Mouse (Mus musculus): Measurements from ENCODE around the gene Prtn3. TPM values are rescaled to one million over a fixed set of nuclear protein-coding genes. Genes with fewer than 3 reads are reported as not detected.

Gene Prtn3
- polyA plus RNA-seq, 1 experiment from 2014 or later = 19.6 TPM

- peaks cover 7% of the 10 kb centered on the region; the same call in 1 of the 2 replicates for H3K36me3 ChIP-seq (ENCODE audit: control insufficient read depth, insufficient read depth, low read length)
- H3K4me3 ChIP-seq (ENCODE audit: low read depth, low read length) = peak overlapping the region; percentile 98
- H3K9ac ChIP-seq (ENCODE audit: low read length) = peak overlapping the region; percentile 95
- H3K27me3 ChIP-seq (ENCODE audit: control insufficient read depth, insufficient read depth, low read length) = peaks cover 8% of the 10 kb centered on the region
- ATAC-seq (ENCODE audit: insufficient number of reproducible peaks, low FRiP score, low TSS enrichment, low read depth) = peak; percentile 15; the same call in 1 of the 2 replicates
- peak overlapping the region; percentile 81 for H3K4me2 ChIP-seq (ENCODE audit: low read depth, severe bottlenecking)
- H3K9me3 ChIP-seq (ENCODE audit: control insufficient read depth, low read length) = peaks cover 2% of the 10 kb centered on the region; the same call in 1 of the 2 replicates
- peak; percentile 80 for DNase-seq (ENCODE audit: low spot score)
- H3K4me1 ChIP-seq (ENCODE audit: control insufficient read depth, insufficient read depth, low read length) = peaks cover 34% of the 10 kb centered on the region
- peak overlapping the region; percentile 91 for H3K27ac ChIP-seq (replicated peaks; ENCODE audit: low read depth, low read length)
- WGBS = under 1% methylated on average over 54 of the region's 54 CpGs
Measured at GRCm38 (mm10) chr10:79927324-79928029, 53.2 kb downstream of the Prtn3 start.

- H3K4me2 ChIP-seq (ENCODE audit: low read depth, severe bottlenecking) = peak overlapping the region; percentile 81
- H3K9ac ChIP-seq (ENCODE audit: low read length) = peak overlapping the region; percentile 95
- peaks cover 7% of the 10 kb centered on the region; the same call in 1 of the 2 replicates for H3K36me3 ChIP-seq (ENCODE audit: control insufficient read depth, insufficient read depth, low read length)
- H3K27me3 ChIP-seq (ENCODE audit: control insufficient read depth, insufficient read depth, low read length) = peaks cover 2% of the 10 kb centered on the region; the same call in 1 of the 2 replicates
- peak overlapping the region; percentile 98 for H3K4me3 ChIP-seq (ENCODE audit: low read depth, low read length)
- peaks cover 41% of the 10 kb centered on the region for H3K4me1 ChIP-seq (ENCODE audit: control insufficient read depth, insufficient read depth, low read length)
- DNase-seq (ENCODE audit: low spot score) = peak; percentile 76
- ATAC-seq (ENCODE audit: insufficient number of reproducible peaks, low FRiP score, low TSS enrichment, low read depth) = no peak
- WGBS = under 1% methylated on average over 28 of the region's 29 CpGs
- H3K27ac ChIP-seq (replicated peaks; ENCODE audit: low read depth, low read length) = peak overlapping the region; percentile 91
- no peaks in the 10 kb centered on the region for H3K9me3 ChIP-seq (ENCODE audit: control insufficient read depth, low read length)
Measured at GRCm38 (mm10) chr10:79928030-79928694, 53.9 kb downstream of the Prtn3 start.

- Histone ChIP-seq H3K27me3 (ENCODE audit: control insufficient read depth, insufficient read depth, low read length) (no peaks in the 10 kb centered on the region), H3K4me3 (ENCODE audit: low read depth, low read length) (peak overlapping the region; percentile 98), H3K36me3 (ENCODE audit: control insufficient read depth, insufficient read depth, low read length) (peaks cover 7% of the 10 kb centered on the region; the same call in 1 of the 2 replicates), H3K27ac (replicated peaks; ENCODE audit: low read depth, low read length) (peak overlapping the region; percentile 91), H3K4me1 (ENCODE audit: control insufficient read depth, insufficient read depth, low read length) (peaks cover 50% of the 10 kb centered on the region), H3K4me2 (ENCODE audit: low read depth, severe bottlenecking) (peak overlapping the region; percentile 81), H3K9me3 (ENCODE audit: control insufficient read depth, low read length) (no peaks in the 10 kb centered on the region), H3K9ac (ENCODE audit: low read length) (peak overlapping the region; percentile 60)
- 8% methylated on average over 9 of the region's 9 CpGs for WGBS
- DNase-seq (ENCODE audit: low spot score) (peak; percentile 57), ATAC-seq (ENCODE audit: insufficient number of reproducible peaks, low FRiP score, low TSS enrichment, low read depth) (no peak)
Measured at GRCm38 (mm10) chr10:79928907-79929701, 54.8 kb downstream of the Prtn3 start.

GRCm38 (mm10) chr10:79929967-79930825, 55.9 kb downstream of the Prtn3 start:
- Histone ChIP-seq H3K9me3 (ENCODE audit: control insufficient read depth, low read length) (no peaks in the 10 kb centered on the region), H3K9ac (ENCODE audit: low read length) (no peak overlapping the region), H3K27me3 (ENCODE audit: control insufficient read depth, insufficient read depth, low read length) (no peaks in the 10 kb centered on the region), H3K36me3 (ENCODE audit: control insufficient read depth, insufficient read depth, low read length) (peaks cover 12% of the 10 kb centered on the region), H3K4me2 (ENCODE audit: low read depth, severe bottlenecking) (peak overlapping the region; percentile 22; the same call in 1 of the 2 replicates), H3K4me3 (ENCODE audit: low read depth, low read length) (no peak overlapping the region), H3K27ac (replicated peaks; ENCODE audit: low read depth, low read length) (no peak overlapping the region), H3K4me1 (ENCODE audit: control insufficient read depth, insufficient read depth, low read length) (peaks cover 54% of the 10 kb centered on the region)
- 88% methylated on average over 18 of the region's 18 CpGs for WGBS
- DNase-seq (ENCODE audit: low spot score) (no peak), ATAC-seq (ENCODE audit: insufficient number of reproducible peaks, low FRiP score, low TSS enrichment, low read depth) (no peak)

- Histone ChIP-seq H3K27me3 (ENCODE audit: control insufficient read depth, insufficient read depth, low read length) (no peaks in the 10 kb centered on the region), H3K36me3 (ENCODE audit: control insufficient read depth, insufficient read depth, low read length) (peaks cover 12% of the 10 kb centered on the region), H3K9me3 (ENCODE audit: control insufficient read depth, low read length) (no peaks in the 10 kb centered on the region), H3K4me3 (ENCODE audit: low read depth, low read length) (no peak overlapping the region), H3K9ac (ENCODE audit: low read length) (no peak overlapping the region), H3K4me1 (ENCODE audit: control insufficient read depth, insufficient read depth, low read length) (peaks cover 54% of the 10 kb centered on the region), H3K4me2 (ENCODE audit: low read depth, severe bottlenecking) (0 out of 2 replicates have a peak overlapping the region, but pooled peaks have one; percentile 22), H3K27ac (replicated peaks; ENCODE audit: low read depth, low read length) (no peak overlapping the region)
- DNase-seq (ENCODE audit: low spot score) = no peak
- WGBS = 91% methylated on average over 16 of the region's 16 CpGs
- ATAC-seq (ENCODE audit: insufficient number of reproducible peaks, low FRiP score, low TSS enrichment, low read depth) = no peak
Measured at GRCm38 (mm10) chr10:79930826-79931186, 56.5 kb downstream of the Prtn3 start.

GRCm38 (mm10) chr10:79931797-79932196, 57.5 kb downstream of the Prtn3 start:
- no peak overlapping the region for H3K4me2 ChIP-seq (ENCODE audit: low read depth, severe bottlenecking)
- H3K27me3 ChIP-seq (ENCODE audit: control insufficient read depth, insufficient read depth, low read length) = no peaks in the 10 kb centered on the region
- H3K9ac ChIP-seq (ENCODE audit: low read length) = no peak overlapping the region; the same call in 1 of the 2 replicates
- no peak overlapping the region for H3K4me3 ChIP-seq (ENCODE audit: low read depth, low read length)
- WGBS = 77% methylated on average over 9 of the region's 9 CpGs
- DNase-seq (ENCODE audit: low spot score) = no peak
- peaks cover 49% of the 10 kb centered on the region for H3K4me1 ChIP-seq (ENCODE audit: control insufficient read depth, insufficient read depth, low read length)
- H3K9me3 ChIP-seq (ENCODE audit: control insufficient read depth, low read length) = no peaks in the 10 kb centered on the region
- ATAC-seq (ENCODE audit: insufficient number of reproducible peaks, low FRiP score, low TSS enrichment, low read depth) = no peak
- peak overlapping the region; percentile 64; the same call in 1 of the 2 replicates for H3K27ac ChIP-seq (replicated peaks; ENCODE audit: low read depth, low read length)
- peaks cover 15% of the 10 kb centered on the region for H3K36me3 ChIP-seq (ENCODE audit: control insufficient read depth, insufficient read depth, low read length)

- DNase-seq (ENCODE audit: low spot score) = peak; percentile 81
- 2% methylated on average over 8 of the region's 8 CpGs for WGBS
- Histone ChIP-seq H3K9me3 (ENCODE audit: control insufficient read depth, low read length) (no peaks in the 10 kb centered on the region), H3K4me2 (ENCODE audit: low read depth, severe bottlenecking) (peak overlapping the region; percentile 19), H3K36me3 (ENCODE audit: control insufficient read depth, insufficient read depth, low read length) (peaks cover 16% of the 10 kb centered on the region), H3K27ac (replicated peaks; ENCODE audit: low read depth, low read length) (peak overlapping the region; percentile 64), H3K4me3 (ENCODE audit: low read depth, low read length) (peak overlapping the region; percentile 14), H3K4me1 (ENCODE audit: control insufficient read depth, insufficient read depth, low read length) (peaks cover 49% of the 10 kb centered on the region), H3K9ac (ENCODE audit: low read length) (peak overlapping the region; percentile 37; the same call in 1 of the 2 replicates), H3K27me3 (ENCODE audit: control insufficient read depth, insufficient read depth, low read length) (no peaks in the 10 kb centered on the region)
- ATAC-seq (ENCODE audit: insufficient number of reproducible peaks, low FRiP score, low TSS enrichment, low read depth) = no peak
Measured at GRCm38 (mm10) chr10:79932736-79933135, 58.5 kb downstream of the Prtn3 start.

Measured in limb, embryonic 11.5 days (tissue).